Mouse (Mus musculus) megakaryocyte progenitor cell, adult 5-6 weeks (primary cell): ENCODE measurements around the gene Msh5. TPM values are rescaled to one million over a fixed set of nuclear protein-coding genes. Genes with fewer than 3 reads are reported as not detected.
"Not testable (repeated sequence)": the region's sequence is repeated elsewhere in the genome, so short reads cannot be mapped to it uniquely, and the experiment has no call there.

Experiments
- ATAC-seq: replicated peaks from 2 replicates; pipeline ENCODE4 v1.8.0; 2016; ENCODE audit warnings: mild to moderate bottlenecking, moderate TSS enrichment, inconsistent platforms; ENCODE audit not compliant: poor library complexity
- total RNA-seq, 2 experiments: library from RNA; stranded (forward) in 1 of 2; stranded (reverse) in 1 of 2; fragments of 157-497, 149-512 nt in 1 of 2; fragments of 200-1000 nt in 1 of 2; gene quantifications; 2 replicates each; pipeline versions ENCODE4 v1.2.3 to v1.2.4; 2015 to 2017

Msh5 gene
- total RNA-seq, 2 experiments from 2014 or later, result 2.4 to 4.2 TPM

- ATAC-seq, result peak; percentile 18
Measured at GRCm38 (mm10) chr17:35049561-35050016, 3.0 kb upstream of the Msh5 start, which contains the start of gene Clic1. Clic1 (plus strand) TSS chr17:35049966.

- no peak for ATAC-seq
Measured at GRCm38 (mm10) chr17:35048932-35049440, 2.4 kb upstream of the Msh5 start.

GRCm38 (mm10) chr17:35048149-35048931, 1.8 kb upstream of the Msh5 start:
- ATAC-seq, result peak; percentile 3; the same call in 1 of the 2 replicates

GRCm38 (mm10) chr17:35047688-35048087, 1.1 kb upstream of the Msh5 start:
- ATAC-seq, result no peak

GRCm38 (mm10) chr17:35045807-35046680, 501 bp downstream of the Msh5 start:
- ATAC-seq, result no peak

- no peak for ATAC-seq
Measured at GRCm38 (mm10) chr17:35044904-35045806, 1.4 kb downstream of the Msh5 start.

GRCm38 (mm10) chr17:35043794-35044193, 2.8 kb downstream of the Msh5 start:
- no peak for ATAC-seq

GRCm38 (mm10) chr17:35039121-35039873, 7.2 kb downstream of the Msh5 start:
- no peak for ATAC-seq

GRCm38 (mm10) chr17:35034896-35035295, 11.6 kb downstream of the Msh5 start:
- ATAC-seq, result no peak

- ATAC-seq, result not testable (repeated sequence)
Measured at GRCm38 (mm10) chr17:35033703-35034102, 12.8 kb downstream of the Msh5 start.

- peak; percentile 29 for ATAC-seq
Measured at GRCm38 (mm10) chr17:35032323-35032870, 14.1 kb downstream of the Msh5 start.

GRCm38 (mm10) chr17:35031880-35032279, 14.7 kb downstream of the Msh5 start:
- peak; percentile 46 for ATAC-seq

- ATAC-seq, result no peak
Measured at GRCm38 (mm10) chr17:35031272-35031671, 15.3 kb downstream of the Msh5 start.

GRCm38 (mm10) chr17:35029691-35030532, 16.6 kb downstream of the Msh5 start:
- peak; percentile 69 for ATAC-seq

- no peak for ATAC-seq
Measured at GRCm38 (mm10) chr17:35028315-35028714, 18.2 kb downstream of the Msh5 start.

GRCm38 (mm10) chr17:35027277-35028068, 19.1 kb downstream of the Msh5 start, which contains the start of gene Sapcd1:
Sapcd1 (minus strand) TSS chr17:35028016.
- ATAC-seq, result peak; percentile 9; the same call in 1 of the 2 replicates

GRCm38 (mm10) chr17:35026206-35026605, 20.3 kb downstream of the Msh5 start:
- ATAC-seq, result no peak
